Mouse (Mus musculus) ovary, postnatal 10 days (tissue): Measurements from ENCODE around the gene Nid2.

Experiments
- DNase-seq: peaks from one replicate; pipeline ENCODE4 v3.0.0; 2022; ENCODE audit warnings: low spot score

The Nid2 gene

DNA sequence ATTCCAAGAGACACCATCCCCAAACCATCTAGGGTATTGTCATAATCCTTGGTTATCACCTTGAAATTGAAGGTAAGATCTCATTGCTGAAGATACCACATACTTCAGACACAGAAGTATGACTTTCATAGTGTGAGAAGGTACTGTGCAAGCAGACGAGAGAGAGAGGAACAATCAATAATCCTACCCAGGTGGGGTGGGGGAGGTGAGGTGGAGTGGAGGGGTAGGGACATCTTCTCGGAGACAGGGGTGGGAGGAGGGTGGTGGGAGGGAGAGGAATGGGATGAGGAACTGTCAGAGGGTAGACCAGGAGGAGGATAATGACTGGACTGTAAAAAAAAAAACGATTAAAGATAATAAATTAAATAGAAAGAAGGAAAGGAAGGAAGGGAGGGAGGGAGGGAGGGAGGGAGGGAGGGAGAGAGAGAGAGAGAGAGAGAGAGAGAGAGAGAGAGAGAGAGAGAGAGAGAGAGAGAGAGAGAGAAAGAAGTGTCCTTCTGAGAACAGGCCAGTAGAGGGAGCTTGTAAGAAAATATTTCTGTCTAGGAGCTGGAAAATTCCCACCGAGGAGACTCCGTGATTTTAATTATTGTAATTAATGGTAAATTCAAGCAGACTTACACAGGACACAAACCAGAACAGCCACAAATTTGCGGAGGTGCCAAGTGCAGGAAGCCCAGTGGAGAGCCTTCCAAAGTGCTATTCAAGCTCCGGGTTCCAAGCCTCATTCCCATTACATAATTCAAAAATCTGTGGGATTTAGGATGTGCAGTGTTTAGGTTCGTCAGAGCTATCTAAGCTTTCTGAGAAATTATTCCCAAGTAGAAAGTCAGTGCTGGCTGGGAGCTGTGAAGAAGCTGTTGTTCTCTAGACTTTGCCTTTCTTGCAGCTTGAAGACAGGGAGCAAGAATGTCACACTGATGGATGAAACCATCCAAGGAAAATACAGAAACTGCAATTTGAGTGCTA is 108.0 kb downstream of the Nid2 start:
- DNase-seq, result no peak

- no peak for DNase-seq
These were observed 109.2 kb downstream of the Nid2 start for GRCm38 (mm10) chr14:19860281-19860680.
